Mouse (Mus musculus) large intestine, adult 2 months (tissue): ENCODE data around the gene Otop2. TPM values are rescaled to one million over a fixed set of nuclear protein-coding genes. Genes with fewer than 3 reads are reported as not detected.

Source experiments
- DNase-seq: peaks from one replicate; pipeline ENCODE4 v3.0.0-alpha.2; 2012; ENCODE audit warnings: low read depth, low spot score
- WGBS: fragments of 180-500 bp; shearing (Covaris S2); methylation state at CpG from one replicate; pipeline ENCODE4 v1.1.7; 2018; 5-methylcytosine and 5-hydroxymethylcytosine counted together
- polyA plus RNA-seq: library from polyadenylated mRNA; depleted of rRNA; stranded (reverse); fragments of >200 nt; gene quantifications from 2 replicates; pipeline ENCODE4 v1.2.3, GENCODE M21; 2012

Gene Otop2
- polyA plus RNA-seq, 1 experiment = 0.05 TPM

DNA sequence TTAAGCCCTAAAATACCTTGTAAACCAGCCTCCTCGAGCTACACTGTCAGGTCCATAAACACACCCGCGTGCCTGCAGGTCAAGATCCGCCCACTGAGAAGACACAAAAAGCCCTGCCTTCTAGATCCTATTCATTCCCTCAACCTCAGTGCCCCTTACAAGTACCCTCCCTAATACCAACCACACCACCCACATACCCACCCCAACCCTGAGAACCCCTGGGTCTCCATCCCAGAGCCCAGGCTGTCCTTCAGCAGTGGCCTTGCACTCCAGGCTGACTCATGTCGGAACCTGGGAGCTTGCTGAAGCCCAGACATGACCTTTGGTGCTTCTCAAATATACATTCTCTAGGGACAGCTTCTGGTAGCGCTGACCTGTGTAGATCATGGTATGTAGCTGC is 32.2 kb upstream of the Otop2 start:
- DNase-seq = no peak
- WGBS = 63% methylated on average over 6 of the region's 6 CpGs

- WGBS = 77% methylated on average over 6 of the region's 6 CpGs
- DNase-seq = no peak
Observed at GRCm38 (mm10) chr11:115275509-115275908, 31.5 kb upstream of the Otop2 start.

GRCm38 (mm10) chr11:115275954-115276353 is 31.0 kb upstream of the Otop2 start:
- WGBS = 75% methylated on average over 3 of the region's 3 CpGs

GRCm38 (mm10) chr11:115276780-115277603 is 30.0 kb upstream of the Otop2 start, which contains the start of gene Fdxr:
Gene Fdxr (minus strand): TSS chr11:115277050.
- DNase-seq = peak; percentile 100
- under 1% methylated on average over 42 of the region's 42 CpGs for WGBS

More at GRCm38 (mm10) chr11:115275954-115276353, 31.0 kb upstream of the Otop2 start:
- no peak for DNase-seq

GRCm38 (mm10) chr11:115277604-115277975 is 29.4 kb upstream of the Otop2 start:
- DNase-seq = no peak
- WGBS = 10% methylated on average over 7 of the region's 7 CpGs

GRCm38 (mm10) chr11:115278176-115278575 is 28.8 kb upstream of the Otop2 start:
- no peak for DNase-seq
- WGBS = 57% methylated on average over 6 of the region's 6 CpGs

DNA sequence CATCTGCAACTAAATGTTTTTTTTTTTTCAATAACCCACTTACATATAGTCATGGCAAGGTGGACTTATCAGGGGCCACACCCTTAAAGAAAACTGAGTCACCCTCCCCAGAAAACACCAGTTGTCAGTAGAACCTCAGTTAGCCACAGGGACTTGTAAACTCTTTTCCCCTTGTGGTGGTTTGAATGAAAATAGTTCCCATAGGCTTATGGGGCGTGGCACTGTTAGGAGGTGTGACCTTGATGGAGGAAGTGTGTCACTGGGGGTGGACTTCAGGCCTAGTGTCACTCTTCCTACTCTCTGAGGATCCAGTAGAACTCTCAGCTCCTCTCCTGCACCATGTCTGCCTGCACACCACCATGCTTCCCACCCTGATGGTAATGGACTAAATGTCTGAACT is 27.2 kb upstream of the Otop2 start:
- no peak for DNase-seq
- WGBS = 63% methylated on average over 1 of the region's 1 CpGs

DNA sequence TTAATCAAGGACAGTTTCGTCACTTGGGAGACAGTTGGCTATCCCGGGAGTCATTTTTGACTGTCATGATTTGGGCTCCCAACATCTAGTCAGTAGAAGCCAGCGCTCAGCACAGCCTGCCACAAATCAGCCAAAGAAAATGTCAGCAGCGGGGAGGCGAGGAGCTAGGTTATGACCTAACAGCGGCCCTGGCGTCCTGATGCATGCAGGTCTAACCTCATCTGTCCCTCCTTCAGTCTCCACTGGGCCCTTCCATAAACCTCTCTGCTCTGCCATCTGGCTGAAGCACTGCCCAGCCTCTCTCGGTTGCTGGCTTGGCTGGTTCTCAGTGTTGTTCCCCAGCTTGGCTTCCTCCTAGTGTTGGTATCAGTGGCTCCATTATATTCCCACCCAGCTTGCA is 24.7 kb upstream of the Otop2 start:
- 74% methylated on average over 8 of the region's 8 CpGs for WGBS
- no peak for DNase-seq

DNA sequence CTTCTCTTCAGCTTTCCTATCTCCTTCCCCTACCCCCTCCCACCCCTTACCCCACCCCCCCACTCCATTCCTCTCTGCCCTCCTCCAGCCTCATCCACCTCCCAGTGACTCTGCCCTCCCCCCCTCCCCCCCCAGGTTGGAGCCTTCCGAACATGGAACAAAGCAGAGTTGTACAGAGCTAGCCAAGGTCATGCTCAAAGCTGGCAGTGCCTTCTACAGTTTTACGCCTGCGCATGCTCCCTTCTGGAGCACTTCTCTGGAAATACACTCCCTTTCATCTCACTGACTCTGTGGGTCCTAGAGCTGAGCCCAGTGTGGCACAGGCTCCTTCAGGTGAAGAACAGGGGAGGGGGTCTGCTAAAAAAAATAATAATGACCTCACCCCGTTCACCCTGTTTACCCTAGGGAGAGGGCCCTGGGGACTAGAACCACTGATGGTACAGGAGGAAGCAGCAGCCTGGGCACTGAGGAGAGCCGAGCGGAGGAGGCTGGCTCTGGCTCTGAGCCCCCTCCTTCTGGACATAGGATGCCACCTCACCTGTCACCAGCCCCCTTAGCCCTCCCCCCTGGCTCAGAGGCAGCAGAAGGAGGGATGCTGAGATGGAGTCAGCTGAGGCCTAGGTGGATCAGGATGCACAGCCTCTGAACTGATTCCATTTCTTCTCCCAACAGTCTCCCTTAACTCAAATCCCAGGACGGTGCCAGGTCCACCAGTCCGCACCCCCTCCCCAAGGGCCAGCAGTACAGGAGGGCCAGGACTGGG is 24.1 kb upstream of the Otop2 start:
- WGBS = 85% methylated on average over 8 of the region's 8 CpGs
- DNase-seq = no peak

DNA sequence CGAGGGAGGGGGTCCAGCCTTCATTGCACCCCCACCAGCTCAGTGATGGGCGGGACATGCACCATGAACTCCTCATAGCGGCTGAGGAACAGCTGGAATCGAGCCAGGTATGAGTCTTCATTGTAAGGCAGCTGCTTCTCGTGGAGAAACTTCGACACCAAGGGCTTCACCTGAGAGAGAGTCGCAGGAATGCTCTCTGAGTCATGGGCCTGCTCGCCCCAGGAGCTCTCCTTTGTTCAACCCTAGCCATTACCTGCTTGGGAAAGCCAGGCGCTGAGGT is 23.5 kb upstream of the Otop2 start:
- 63% methylated on average over 9 of the region's 9 CpGs for WGBS
- DNase-seq = no peak

DNA sequence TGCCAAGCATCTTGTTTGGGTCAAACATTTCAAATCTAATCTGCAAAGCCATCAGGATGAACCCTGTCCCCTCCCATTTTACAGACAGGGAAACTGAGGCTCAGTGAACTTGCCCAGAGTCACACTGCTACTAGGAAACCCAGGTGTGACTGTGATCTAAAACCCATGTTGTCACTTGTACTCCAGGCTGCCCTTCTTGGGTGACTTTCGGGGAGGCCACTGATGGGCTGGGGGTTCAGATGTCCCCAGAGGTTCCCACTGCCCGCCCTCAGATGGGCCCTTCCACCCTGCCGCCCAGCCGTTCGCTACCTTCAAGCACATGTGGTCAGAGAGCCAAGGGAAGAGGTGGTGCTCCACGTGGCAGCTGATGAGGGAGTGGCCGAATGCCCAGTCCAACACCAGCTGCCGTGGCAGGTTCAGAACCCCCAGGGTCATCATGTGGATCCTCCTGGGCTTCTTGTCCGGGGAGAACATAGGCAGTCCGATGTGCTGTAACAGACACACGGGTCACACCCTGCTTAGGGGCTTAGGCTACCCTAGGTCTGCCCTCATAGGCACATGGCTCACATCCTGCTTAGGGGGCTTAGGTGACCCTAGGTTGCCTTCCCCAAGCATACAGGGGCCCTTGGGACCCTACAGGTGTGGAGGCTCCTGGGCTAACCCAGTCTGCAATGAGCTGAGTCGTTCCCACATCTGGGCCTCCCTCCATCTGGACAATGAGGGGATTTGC is 22.9 kb upstream of the Otop2 start:
- no peak for DNase-seq
- 83% methylated on average over 12 of the region's 12 CpGs for WGBS

DNA sequence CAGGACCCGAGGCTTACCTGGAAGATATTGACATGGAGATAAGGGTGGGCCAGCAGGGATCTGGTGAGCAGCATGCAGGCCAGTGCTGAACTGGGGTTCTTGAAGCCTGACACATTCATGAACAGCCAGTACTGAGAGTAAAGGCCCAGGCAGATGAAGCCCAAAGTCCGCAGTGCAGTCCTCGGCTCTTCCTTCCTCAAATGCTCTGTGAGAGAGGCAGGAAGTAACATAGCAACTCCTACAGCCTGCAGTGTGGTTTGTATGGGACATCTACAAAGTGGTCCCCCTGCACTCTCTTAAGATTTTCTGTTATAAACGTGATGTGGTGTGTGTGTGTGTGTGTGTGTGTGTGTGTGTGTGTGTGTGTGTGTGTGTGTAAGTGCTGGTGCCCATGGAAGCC is 21.7 kb upstream of the Otop2 start:
- DNase-seq = no peak
- WGBS = 39% methylated on average over 4 of the region's 4 CpGs

GRCm38 (mm10) chr11:115286201-115286993 is 20.6 kb upstream of the Otop2 start:
- whole genome bisulfite sequencing = 74% methylated on average over 19 of the region's 19 CpGs
- DNase-seq = no peak

DNA sequence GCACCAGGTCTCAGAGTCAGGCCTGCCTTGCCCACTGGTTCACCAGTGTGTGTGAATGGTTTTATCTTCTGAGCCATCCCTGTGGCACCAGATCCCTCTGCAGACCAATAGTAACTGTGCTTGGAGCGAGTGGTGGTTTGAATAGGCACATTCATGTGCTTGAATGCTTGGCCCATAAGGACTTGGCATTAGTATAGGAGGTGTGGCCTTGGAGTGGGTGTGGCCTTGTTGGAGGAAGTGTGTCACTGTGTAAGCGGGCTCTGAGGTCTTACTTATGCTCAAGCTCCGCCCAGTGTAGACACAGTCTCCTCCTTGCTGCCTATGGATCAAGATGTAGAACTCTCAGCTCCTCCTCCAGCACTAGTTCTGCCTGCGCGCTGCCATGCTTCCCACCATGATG is 19.6 kb upstream of the Otop2 start:
- no peak for DNase-seq

GRCm38 (mm10) chr11:115288305-115288704 is 18.7 kb upstream of the Otop2 start:
- DNase-seq = no peak
- 78% methylated on average over 2 of the region's 2 CpGs for WGBS

More for the DNA sequence above, 19.6 kb upstream of the Otop2 start:
- WGBS = 83% methylated on average over 5 of the region's 5 CpGs

- WGBS = 73% methylated on average over 8 of the region's 8 CpGs
- DNase-seq = no peak
Observed at GRCm38 (mm10) chr11:115289885-115290284, 17.1 kb upstream of the Otop2 start.

- 91% methylated on average over 1 of the region's 1 CpGs for WGBS
- no peak for DNase-seq
Observed at GRCm38 (mm10) chr11:115290314-115290713, 16.6 kb upstream of the Otop2 start.

GRCm38 (mm10) chr11:115290919-115291318 is 16.0 kb upstream of the Otop2 start:
- no peak for DNase-seq
- WGBS = 34% methylated on average over 6 of the region's 6 CpGs

DNA sequence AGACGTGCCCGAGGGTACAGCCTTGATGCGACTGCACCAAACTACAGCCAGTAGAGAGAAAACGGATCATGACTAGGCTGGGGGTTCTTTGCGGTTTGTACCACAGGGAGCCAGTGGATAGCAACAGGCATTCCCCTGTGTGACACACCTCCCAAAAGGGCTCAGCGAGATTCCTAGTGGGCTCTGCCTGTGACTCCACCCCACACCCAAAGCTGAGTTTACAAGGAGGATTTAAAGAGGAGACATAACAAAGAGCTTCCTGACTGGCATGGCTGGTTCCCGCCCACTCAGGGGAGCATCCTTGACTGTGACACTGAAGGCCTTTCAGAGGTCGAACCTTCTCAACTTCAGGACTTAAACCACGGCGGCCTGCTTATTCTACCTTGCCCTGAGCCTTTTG is 15.5 kb upstream of the Otop2 start:
- WGBS = 81% methylated on average over 10 of the region's 10 CpGs
- DNase-seq = no peak
